Mouse (Mus musculus): ENCODE measurements around the gene Slc35g2.
A peak's percentile ranks its signal among the peaks of the same experiment; 100 is the strongest.

The Slc35g2 gene

GRCm38 (mm10) chr9:100580196-100580740 lies 9.4 kb upstream of the Slc35g2 start:
- DNase-seq (ENCODE audit: low read depth, low spot score): no peak
- H3K36me3 ChIP-seq (ENCODE audit: control insufficient read depth, insufficient read depth, low read length, poor library complexity, severe bottlenecking): no peaks in the 10 kb centered on the region
- H3K27me3 ChIP-seq (ENCODE audit: control insufficient read depth, insufficient read depth, low read length, poor library complexity, severe bottlenecking): no peaks in the 10 kb centered on the region; the same call in 1 of the 2 replicates

GRCm38 (mm10) chr9:100573942-100574341 lies 3.1 kb upstream of the Slc35g2 start:
- DNase-seq (ENCODE audit: low read depth, low spot score): no peak
- Histone ChIP-seq H3K27me3 (ENCODE audit: control insufficient read depth, insufficient read depth, low read length, poor library complexity, severe bottlenecking) (0 out of 2 replicates have a peak, but pooled peaks cover 4% of the 10 kb centered on the region), H3K36me3 (ENCODE audit: control insufficient read depth, insufficient read depth, low read length, poor library complexity, severe bottlenecking) (no peaks in the 10 kb centered on the region)

- no peak for DNase-seq (ENCODE audit: low read depth, low spot score)
- Histone ChIP-seq H3K27me3 (ENCODE audit: control insufficient read depth, insufficient read depth, low read length, poor library complexity, severe bottlenecking) (0 out of 2 replicates have a peak, but pooled peaks cover 4% of the 10 kb centered on the region), H3K36me3 (ENCODE audit: control insufficient read depth, insufficient read depth, low read length, poor library complexity, severe bottlenecking) (no peaks in the 10 kb centered on the region)
These were observed 2.4 kb upstream of the Slc35g2 start for GRCm38 (mm10) chr9:100573300-100573699.

GRCm38 (mm10) chr9:100571511-100571910 lies 621 bp upstream of the Slc35g2 start:
- no peak for DNase-seq (ENCODE audit: low read depth, low spot score)
- Histone ChIP-seq H3K27me3 (ENCODE audit: control insufficient read depth, insufficient read depth, low read length, poor library complexity, severe bottlenecking) (0 out of 2 replicates have a peak, but pooled peaks cover 4% of the 10 kb centered on the region), H3K36me3 (ENCODE audit: control insufficient read depth, insufficient read depth, low read length, poor library complexity, severe bottlenecking) (no peaks in the 10 kb centered on the region)

- Histone ChIP-seq H3K27me3 (ENCODE audit: control insufficient read depth, insufficient read depth, low read length, poor library complexity, severe bottlenecking) (0 out of 2 replicates have a peak, but pooled peaks cover 4% of the 10 kb centered on the region), H3K36me3 (ENCODE audit: control insufficient read depth, insufficient read depth, low read length, poor library complexity, severe bottlenecking) (no peaks in the 10 kb centered on the region)
- no peak for DNase-seq (ENCODE audit: low read depth, low spot score)
These were observed 878 bp downstream of the Slc35g2 start for GRCm38 (mm10) chr9:100569798-100570625.

GRCm38 (mm10) chr9:100560251-100560890 lies 10.5 kb downstream of the Slc35g2 start:
- no peaks in the 10 kb centered on the region for H3K27me3 ChIP-seq (ENCODE audit: control insufficient read depth, insufficient read depth, low read length, poor library complexity, severe bottlenecking)
- DNase-seq (ENCODE audit: low read depth, low spot score): no peak
- H3K36me3 ChIP-seq (ENCODE audit: control insufficient read depth, insufficient read depth, low read length, poor library complexity, severe bottlenecking): no peaks in the 10 kb centered on the region

DNA sequence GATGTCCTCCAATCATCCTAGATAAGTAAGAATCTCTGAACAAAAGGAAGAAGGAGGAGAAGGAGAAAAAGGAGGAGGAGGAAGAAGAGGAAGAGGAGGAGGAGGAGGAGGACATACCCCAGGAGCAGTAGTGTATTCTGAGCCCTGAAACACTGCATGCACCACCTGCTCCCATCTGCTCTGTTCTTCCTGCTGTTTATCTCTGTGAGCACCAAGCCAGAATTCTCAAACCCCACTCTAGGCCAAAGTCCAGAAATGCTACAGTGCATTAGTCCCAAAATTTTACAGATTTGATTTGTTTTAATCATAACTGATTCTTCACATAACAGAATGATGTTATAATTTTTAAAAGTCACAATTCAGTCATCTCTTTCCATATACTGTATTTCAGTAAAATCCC lies 11.9 kb downstream of the Slc35g2 start:
- no peak for DNase-seq (ENCODE audit: low read depth, low spot score)
- H3K27me3 ChIP-seq (ENCODE audit: control insufficient read depth, insufficient read depth, low read length, poor library complexity, severe bottlenecking): no peaks in the 10 kb centered on the region
- H3K36me3 ChIP-seq (ENCODE audit: control insufficient read depth, insufficient read depth, low read length, poor library complexity, severe bottlenecking): no peaks in the 10 kb centered on the region

- no peak for DNase-seq (ENCODE audit: low read depth, low spot score)
- Histone ChIP-seq H3K27me3 (ENCODE audit: control insufficient read depth, insufficient read depth, low read length, poor library complexity, severe bottlenecking) (no peaks in the 10 kb centered on the region), H3K36me3 (ENCODE audit: control insufficient read depth, insufficient read depth, low read length, poor library complexity, severe bottlenecking) (no peaks in the 10 kb centered on the region)
These were observed 12.8 kb downstream of the Slc35g2 start for GRCm38 (mm10) chr9:100558023-100558573.

DNA sequence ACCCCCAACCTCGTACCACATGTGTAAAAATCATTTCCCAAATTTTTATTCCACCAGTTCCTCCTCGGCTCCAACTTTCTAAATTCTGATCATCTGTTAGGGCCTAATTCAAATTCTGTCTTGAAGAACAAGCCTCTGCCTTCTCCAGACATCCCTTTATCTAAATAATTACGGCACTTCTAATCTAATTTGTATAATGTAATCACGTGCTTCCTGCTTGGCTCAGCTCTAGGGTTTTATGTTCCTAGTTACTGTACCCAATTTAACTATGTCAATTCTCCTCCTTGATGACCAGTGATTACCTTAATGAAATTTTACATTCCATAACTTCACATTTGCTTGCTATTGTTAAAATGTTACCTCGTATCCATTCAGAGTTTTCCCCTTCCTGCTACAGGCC lies 15.2 kb downstream of the Slc35g2 start:
- no peaks in the 10 kb centered on the region for H3K27me3 ChIP-seq (ENCODE audit: control insufficient read depth, insufficient read depth, low read length, poor library complexity, severe bottlenecking)
- H3K36me3 ChIP-seq (ENCODE audit: control insufficient read depth, insufficient read depth, low read length, poor library complexity, severe bottlenecking): no peaks in the 10 kb centered on the region
- no peak for DNase-seq (ENCODE audit: low read depth, low spot score)

DNA sequence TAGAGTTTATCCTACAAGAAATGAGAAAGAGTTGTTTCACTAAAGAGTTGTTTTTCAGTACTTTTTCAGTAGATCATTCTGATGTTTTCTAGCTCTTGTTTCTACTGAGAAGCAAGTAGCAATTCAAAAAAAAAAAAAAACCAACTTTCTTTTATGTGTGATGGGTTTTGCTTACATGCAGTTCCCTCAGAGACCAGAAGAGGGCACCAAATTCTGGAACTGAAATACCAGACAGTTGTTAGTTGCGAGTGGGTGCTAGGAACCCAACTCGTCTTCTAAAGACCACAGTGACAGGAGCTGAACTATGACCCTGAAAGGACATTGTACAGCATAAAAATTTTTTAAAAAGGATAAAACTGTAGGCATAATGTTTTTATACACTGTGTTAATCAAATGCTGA lies 22.6 kb downstream of the Slc35g2 start:
- peak; percentile 75 for DNase-seq (ENCODE audit: low read depth, low spot score)
- no peaks in the 10 kb centered on the region for H3K36me3 ChIP-seq (ENCODE audit: control insufficient read depth, insufficient read depth, low read length, poor library complexity, severe bottlenecking)
- no peaks in the 10 kb centered on the region for H3K27me3 ChIP-seq (ENCODE audit: control insufficient read depth, insufficient read depth, low read length, poor library complexity, severe bottlenecking)

DNA sequence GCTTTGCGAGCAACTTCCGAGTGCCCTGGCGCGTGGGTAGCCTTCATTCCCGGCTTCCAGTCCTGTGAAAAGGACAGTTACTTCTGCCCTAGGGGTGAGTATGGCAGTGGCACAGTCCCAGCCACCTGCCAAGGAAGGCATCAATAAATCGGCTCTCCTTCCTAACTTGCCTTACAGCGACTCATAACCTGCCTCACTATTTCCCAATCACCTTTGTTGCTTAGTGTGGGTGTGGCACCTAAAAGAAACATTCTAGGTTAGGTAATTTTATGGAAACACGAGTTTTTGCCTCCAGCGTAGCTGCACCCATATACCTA lies 24.3 kb downstream of the Slc35g2 start:
- no peaks in the 10 kb centered on the region for H3K36me3 ChIP-seq (ENCODE audit: control insufficient read depth, insufficient read depth, low read length, poor library complexity, severe bottlenecking)
- DNase-seq (ENCODE audit: low read depth, low spot score): no peak
- no peaks in the 10 kb centered on the region for H3K27me3 ChIP-seq (ENCODE audit: control insufficient read depth, insufficient read depth, low read length, poor library complexity, severe bottlenecking)

GRCm38 (mm10) chr9:100545715-100546593 lies 24.9 kb downstream of the Slc35g2 start, which contains the start of gene Nck1:
Gene Nck1, minus strand, starts transcription at chr9:100546134.
- no peaks in the 10 kb centered on the region for H3K36me3 ChIP-seq (ENCODE audit: control insufficient read depth, insufficient read depth, low read length, poor library complexity, severe bottlenecking)
- H3K27me3 ChIP-seq (ENCODE audit: control insufficient read depth, insufficient read depth, low read length, poor library complexity, severe bottlenecking): no peaks in the 10 kb centered on the region
- peak; percentile 97 for DNase-seq (ENCODE audit: low read depth, low spot score)

DNA sequence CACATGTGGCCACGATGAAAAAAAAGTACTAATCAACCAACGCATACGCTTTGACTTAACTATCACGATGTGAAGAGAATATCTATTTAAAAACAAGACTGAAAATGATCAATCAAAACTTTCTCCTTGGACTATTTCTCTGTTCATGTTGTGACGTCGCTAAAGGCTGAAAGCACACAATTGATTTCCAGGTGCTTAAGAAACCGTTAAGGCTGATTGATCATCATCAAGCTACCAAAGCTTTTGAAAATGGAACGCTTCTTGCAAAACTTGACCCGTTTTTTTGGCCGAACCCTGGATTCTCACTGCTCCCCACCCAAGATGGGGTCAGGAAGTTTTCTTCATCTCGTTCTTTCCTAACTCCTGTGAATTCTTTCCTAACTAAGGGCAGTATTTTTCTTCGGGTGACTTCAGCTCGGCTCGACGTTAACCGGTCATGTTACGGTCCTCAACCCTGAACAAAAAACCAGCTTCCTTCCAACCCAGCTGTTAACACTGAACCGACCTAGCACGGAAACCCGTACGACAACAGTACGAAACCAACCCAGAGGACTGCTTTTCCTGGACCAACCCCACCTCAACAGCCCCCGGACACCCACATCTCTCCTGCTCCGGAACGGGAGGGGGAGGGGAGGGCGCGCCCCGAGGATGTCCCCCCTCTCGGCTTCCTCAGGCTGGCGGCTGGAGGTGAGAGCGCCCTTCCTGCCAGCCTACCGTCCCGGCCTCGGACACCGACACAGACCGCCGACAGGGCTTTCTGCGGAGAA lies 25.8 kb downstream of the Slc35g2 start:
- Histone ChIP-seq H3K36me3 (ENCODE audit: control insufficient read depth, insufficient read depth, low read length, poor library complexity, severe bottlenecking) (no peaks in the 10 kb centered on the region), H3K27me3 (ENCODE audit: control insufficient read depth, insufficient read depth, low read length, poor library complexity, severe bottlenecking) (no peaks in the 10 kb centered on the region)
- peak; percentile 64 for DNase-seq (ENCODE audit: low read depth, low spot score)

Data from splenic B cell, adult 2 months (primary cell).